11 mouse cellular contexts compared by ENCODE assay signal in the genomic region with DNA sequence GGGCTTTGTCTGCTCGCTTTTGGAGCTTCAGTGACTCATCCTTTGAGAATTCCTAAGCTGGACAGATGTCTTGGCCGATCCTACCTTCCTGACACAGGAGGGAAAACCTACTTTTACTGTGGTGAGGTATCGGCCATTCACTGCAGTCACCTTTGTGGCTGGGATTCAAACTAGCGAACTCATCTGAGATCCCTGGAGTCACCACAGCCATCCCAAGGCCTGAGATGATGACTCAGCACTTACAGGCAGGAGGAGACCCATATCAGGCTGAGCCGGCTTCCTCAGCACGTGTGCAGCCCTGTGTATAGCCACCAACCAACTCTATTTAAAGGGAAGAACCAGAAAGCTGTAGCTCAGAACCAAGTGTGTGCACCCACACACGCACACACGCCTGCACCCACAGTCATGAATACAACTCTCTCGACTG. TPM values are rescaled to one million over a fixed set of nuclear protein-coding genes. Genes with fewer than 3 reads are reported as not detected.
DNase-seq lines count a peak whose midpoint lies in the region; ATAC-seq lines count a peak whose summit lies in the region.
"Had no signal": no experiment of that assay in that cellular context is flagged by ENCODE, and none has a peak within 500 bp of the region (broad histone marks: within the 10 kb centered on the region; RNA-seq: fewer than 3 reads in every experiment).

No protein-coding gene starts in this region.

- intact Hi-C loops in heart, postnatal 36 days (cut with DNase I), result loop anchor here (10.0 kb wide), 1 partner anchor 194 kb away; the partner anchor contains the start of gene Polg

- H3K4me1 ChIP-seq in heart, embryonic 12.5 days (replicated peaks), result peaks cover 42% of the 10 kb centered on the region
- H3K4me1 ChIP-seq in kidney, embryonic 15.5 days, result peaks cover 39% of the 10 kb centered on the region

- 62% methylated on average over 9 of the region's 9 CpGs for WGBS in heart, embryonic 12.5 days
- WGBS in kidney, embryonic 15.5 days, result 81% methylated on average over 9 of the region's 9 CpGs

- 0 out of 2 replicates have a peak, but pooled peaks have one; percentile 41 for ATAC-seq in heart, embryonic 12.5 days (ENCODE audit: insufficient number of reproducible peaks, low FRiP score)
- ATAC-seq in frontal cortex, adult (ENCODE audit: low TSS enrichment), result peak; percentile 53
- peak; percentile 21; the same call in 1 of the 2 replicates for ATAC-seq in megakaryocyte progenitor cell, adult 5-6 weeks (replicated peaks; ENCODE audit: poor library complexity)
- no peak for ATAC-seq in cerebellum, adult (ENCODE audit: insufficient number of reproducible peaks, low FRiP score, low TSS enrichment)
- no peak for ATAC-seq in kidney, embryonic 15.5 days (replicated peaks; ENCODE audit: low FRiP score)

- no peaks in the 10 kb centered on the region for H3K9me3 ChIP-seq in heart, embryonic 12.5 days (replicated peaks)
- H3K9me3 ChIP-seq in kidney, embryonic 15.5 days (replicated peaks), result no peaks in the 10 kb centered on the region

- no peak overlapping the region for H3K4me2 ChIP-seq in heart, embryonic 12.5 days
- no peak overlapping the region for H3K4me2 ChIP-seq in kidney, embryonic 15.5 days

- no peaks in the 10 kb centered on the region for H3K36me3 ChIP-seq in heart, embryonic 12.5 days
- no peaks in the 10 kb centered on the region for H3K36me3 ChIP-seq in kidney, embryonic 15.5 days

- DNase-seq in heart, postnatal 36 days, result no peak
- DNase-seq in MEL-GATA-1-ER (ENCODE audit: extremely low read depth, low read depth), result peak; percentile 70
- no peak for DNase-seq in layer of hippocampus, adult 11-12 months (ENCODE audit: low spot score)
- DNase-seq: cerebellum, adult 11 months had no signal

- no peak overlapping the region for H3K9ac ChIP-seq in heart, embryonic 12.5 days
- no peak overlapping the region for H3K9ac ChIP-seq in kidney, embryonic 15.5 days

- no peak overlapping the region for H3K4me3 ChIP-seq in heart, embryonic 12.5 days
- H3K4me3 ChIP-seq in kidney, embryonic 15.5 days (replicated peaks), result no peak overlapping the region

- no peak overlapping the region for H3K27ac ChIP-seq in heart, embryonic 12.5 days (ENCODE audit: poor library complexity, severe bottlenecking)
- H3K27ac ChIP-seq in kidney, embryonic 15.5 days, result no peak overlapping the region
- H3K27ac ChIP-seq: kidney, postnatal 0 days had no signal

- no peaks in the 10 kb centered on the region for H3K27me3 ChIP-seq in heart, embryonic 12.5 days (replicated peaks)
- H3K27me3 ChIP-seq in kidney, embryonic 15.5 days, result no peaks in the 10 kb centered on the region
- H3K27me3 ChIP-seq: CH12.LX had no signal

RNA-seq across cellular contexts. Expression of gene Abhd2, which starts 2.0 kb away (rescaled TPM):
- polyA plus RNA-seq in heart, embryonic 12.5 days (2016; fragmentation: Nextera tagmentation; extraction: Ambion mirVana), result 5.6 and 5.8 TPM in 2 replicates
- 10 to 100 TPM; 29.7 to 37.5 TPM for total RNA-seq in heart, postnatal 36 days (2021)
- total RNA-seq in megakaryocyte progenitor cell, adult 5-6 weeks (2015), result 58.0 and 60.4 TPM in 2 replicates
- total RNA-seq in megakaryocyte progenitor cell, adult 5-6 weeks (2017), result 28.3 and 30.2 TPM in 2 replicates
- 12.0 and 12.2 TPM in 2 replicates for polyA plus RNA-seq in kidney, embryonic 15.5 days (2015; fragmentation: Nextera tagmentation; extraction: Ambion mirVana)

Comparison
In these comparisons a context has a peak if more than half of its experiments do, and no peak if none do; other contexts are left out.
1. ATAC-seq: peak in heart, embryonic 12.5 days (single experiment), frontal cortex, adult (single experiment) and megakaryocyte progenitor cell, adult 5-6 weeks (single experiment); none in cerebellum, adult (single experiment) and kidney, embryonic 15.5 days (single experiment).